Mouse (Mus musculus) forebrain, embryonic 11.5 days (tissue): ENCODE data around the gene Camk1d. TPM values are rescaled to one million over a fixed set of nuclear protein-coding genes. Genes with fewer than 3 reads are reported as not detected.
"Not testable (repeated sequence)": the region's sequence is repeated elsewhere in the genome, so short reads cannot be mapped to it uniquely, and the experiment has no call there.

ENCODE experiments used
- ATAC-seq: fragments of 200-750 bp; cut with Nextera tagmentation; replicated peaks from 2 replicates; pipeline ENCODE4 v1.8.0; 2017; ENCODE audit warnings: moderate TSS enrichment; ENCODE audit not compliant: low FRiP score
- DNase-seq: peaks from one replicate; pipeline ENCODE4 v3.0.0-alpha.2; 2017; ENCODE audit warnings: low spot score
- H3K27ac ChIP-seq: fragments of 300-500 bp; sonication (generic); 2 replicates; pipeline ENCODE4 v1.5.1; 2014; ENCODE audit warnings: low read depth, low read length
- H3K27me3 ChIP-seq: fragments of 300-500 bp; sonication (generic); 2 replicates; pipeline ENCODE4 v1.6.1; 2014; ENCODE audit warnings: mild to moderate bottlenecking, low read length, mixed read lengths; ENCODE audit not compliant: control insufficient read depth, insufficient read depth
- H3K36me3 ChIP-seq: fragments of 300-500 bp; sonication (generic); 2 replicates; pipeline ENCODE4 v1.6.1; 2014; ENCODE audit warnings: mild to moderate bottlenecking, low read length, moderate library complexity, mixed read lengths; ENCODE audit not compliant: control insufficient read depth, insufficient read depth
- H3K4me1 ChIP-seq: fragments of 300-500 bp; sonication (generic); replicated peaks from 2 replicates; pipeline ENCODE4 v1.6.1; 2014; ENCODE audit warnings: low read length, mixed read lengths; ENCODE audit not compliant: control insufficient read depth, insufficient read depth
- H3K4me2 ChIP-seq: fragments of 300-500 bp; sonication (generic); 2 replicates; pipeline ENCODE4 v1.6.1; 2014; ENCODE audit warnings: low read depth, mild to moderate bottlenecking, low read length, moderate library complexity, mixed read lengths; ENCODE audit not compliant: severe bottlenecking
- H3K4me3 ChIP-seq: fragments of 300-500 bp; sonication (generic); 2 replicates; pipeline ENCODE4 v1.5.1; 2014; ENCODE audit warnings: low read depth, low read length
- H3K9ac ChIP-seq: fragments of 300-500 bp; sonication (generic); 2 replicates; pipeline ENCODE4 v1.6.1; 2014; ENCODE audit warnings: low read length
- H3K9me3 ChIP-seq: fragments of 300-500 bp; sonication (generic); 2 replicates; pipeline ENCODE4 v1.6.1; 2016; ENCODE audit warnings: low read length, mixed read lengths; ENCODE audit not compliant: control insufficient read depth
- WGBS: fragments of 180-500 bp; shearing (Covaris S2); extraction: QIAGEN DNeasy Blood & Tissue Kit; methylation state at CpG from one replicate; pipeline ENCODE4 v1.1.7; 2014; 5-methylcytosine and 5-hydroxymethylcytosine counted together
- polyA plus RNA-seq: library from polyadenylated mRNA; unstranded; fragments of >200 nt; fragmentation: Nextera tagmentation; extraction: Ambion mirVana; gene quantifications from 2 replicates; pipeline ENCODE4 v1.2.1, GENCODE M21; 2014

Camk1d gene
- polyA plus RNA-seq, 1 experiment from 2014 or later, result 2.2 TPM

DNA sequence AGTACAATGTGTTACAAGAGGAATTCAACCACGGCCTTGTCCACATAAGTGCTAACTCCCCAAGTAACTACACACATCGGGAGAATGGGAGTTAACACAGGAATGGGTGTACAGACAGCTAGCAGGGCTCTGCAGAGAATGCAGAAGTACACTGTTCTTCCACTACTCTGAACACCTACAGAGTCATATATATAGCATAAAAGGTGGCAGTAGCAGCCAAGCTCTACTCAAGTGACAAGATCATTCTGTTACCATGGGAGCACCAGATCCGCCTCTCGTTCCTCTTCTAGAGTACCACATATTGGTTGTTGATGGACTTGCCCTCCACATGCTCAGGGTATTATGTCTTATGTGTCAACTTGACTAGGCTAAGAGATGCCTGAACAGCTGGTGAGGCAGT is 165.4 kb downstream of the Camk1d start:
- Histone ChIP-seq H3K27ac (no peak overlapping the region), H3K9me3 (no peaks in the 10 kb centered on the region), H3K36me3 (no peaks in the 10 kb centered on the region), H3K4me3 (no peak overlapping the region), H3K9ac (no peak overlapping the region), H3K4me1 (no peaks in the 10 kb centered on the region), H3K4me2 (no peak overlapping the region), H3K27me3 (no peaks in the 10 kb centered on the region)
- ATAC-seq, result no peak
- DNase-seq, result no peak
- WGBS, result 94% methylated on average over 4 of the region's 4 CpGs

- Histone ChIP-seq H3K4me2 (no peak overlapping the region), H3K27ac (no peak overlapping the region), H3K4me1 (no peaks in the 10 kb centered on the region), H3K9ac (no peak overlapping the region), H3K4me3 (no peak overlapping the region), H3K27me3 (no peaks in the 10 kb centered on the region), H3K36me3 (no peaks in the 10 kb centered on the region), H3K9me3 (no peaks in the 10 kb centered on the region)
- WGBS, result 87% methylated on average over 3 of the region's 3 CpGs
- ATAC-seq (no peak), DNase-seq (no peak)
Measured at GRCm38 (mm10) chr2:5540870-5541269, 173.4 kb downstream of the Camk1d start.

DNA sequence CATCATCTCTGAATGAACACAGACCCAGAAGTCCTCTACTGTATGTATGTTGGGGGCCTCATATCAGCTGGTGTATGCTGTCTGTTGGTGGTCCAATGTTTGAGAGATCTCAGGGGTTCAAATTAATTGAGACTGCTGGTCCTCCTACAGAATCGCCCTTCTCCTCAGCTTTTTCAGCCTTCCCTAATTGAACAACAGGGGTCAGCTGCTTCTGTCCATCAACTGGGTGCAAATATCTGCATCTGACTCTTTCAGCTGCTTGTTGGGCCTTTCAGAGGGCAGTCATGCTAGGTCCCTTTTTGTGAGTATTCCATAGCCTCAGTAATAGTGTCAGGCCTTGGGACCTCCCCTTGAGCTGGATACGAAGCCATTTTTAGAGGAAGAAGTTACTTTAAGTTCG is 174.4 kb downstream of the Camk1d start:
- H3K9me3 ChIP-seq, H3K27ac ChIP-seq, ATAC-seq, H3K36me3 ChIP-seq, H3K4me3 ChIP-seq, H3K9ac ChIP-seq, H3K4me2 ChIP-seq, H3K4me1 ChIP-seq, DNase-seq, H3K27me3 ChIP-seq: not testable (repeated sequence)
- WGBS, result 62% methylated on average over 3 of the region's 3 CpGs

DNA sequence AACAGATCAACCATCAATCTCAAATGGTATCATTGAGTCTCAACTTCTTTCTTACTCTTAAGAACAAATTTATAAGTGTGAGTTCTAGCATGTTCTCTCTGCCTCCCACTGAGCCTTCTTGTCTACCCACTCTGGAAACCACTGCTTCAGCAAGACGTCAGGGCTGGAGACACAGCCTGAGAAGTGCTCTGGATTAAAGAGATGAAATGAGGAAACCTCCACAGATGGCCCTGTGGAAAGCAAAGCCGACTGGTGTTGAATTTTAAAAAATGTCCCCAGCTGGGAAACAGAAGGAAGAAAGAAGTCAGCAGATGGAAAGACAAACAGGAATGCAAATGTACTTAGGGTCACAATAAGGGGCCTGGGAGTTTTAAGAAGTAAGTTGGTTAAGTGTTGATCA is 180.4 kb downstream of the Camk1d start:
- 74% methylated on average over 2 of the region's 2 CpGs for WGBS

GRCm38 (mm10) chr2:5529992-5530391 is 184.3 kb downstream of the Camk1d start:
- H3K4me3 ChIP-seq, result no peak overlapping the region
- whole genome bisulfite sequencing, result 86% methylated on average over 2 of the region's 2 CpGs
- no peak overlapping the region for H3K27ac ChIP-seq
- H3K27me3 ChIP-seq, result no peaks in the 10 kb centered on the region
- H3K4me1 ChIP-seq, result no peaks in the 10 kb centered on the region
- H3K36me3 ChIP-seq, result no peaks in the 10 kb centered on the region
- ATAC-seq (no peak), DNase-seq (no peak)
- no peak overlapping the region for H3K9ac ChIP-seq
- no peaks in the 10 kb centered on the region for H3K9me3 ChIP-seq
- no peak overlapping the region for H3K4me2 ChIP-seq

More for the DNA sequence above, 180.4 kb downstream of the Camk1d start:
- Histone ChIP-seq H3K27me3 (no peaks in the 10 kb centered on the region), H3K4me1 (no peaks in the 10 kb centered on the region), H3K4me3 (no peak overlapping the region), H3K9ac (no peak overlapping the region), H3K36me3 (no peaks in the 10 kb centered on the region), H3K27ac (no peak overlapping the region), H3K9me3 (no peaks in the 10 kb centered on the region), H3K4me2 (no peak overlapping the region)
- ATAC-seq, result no peak
- DNase-seq, result no peak

DNA sequence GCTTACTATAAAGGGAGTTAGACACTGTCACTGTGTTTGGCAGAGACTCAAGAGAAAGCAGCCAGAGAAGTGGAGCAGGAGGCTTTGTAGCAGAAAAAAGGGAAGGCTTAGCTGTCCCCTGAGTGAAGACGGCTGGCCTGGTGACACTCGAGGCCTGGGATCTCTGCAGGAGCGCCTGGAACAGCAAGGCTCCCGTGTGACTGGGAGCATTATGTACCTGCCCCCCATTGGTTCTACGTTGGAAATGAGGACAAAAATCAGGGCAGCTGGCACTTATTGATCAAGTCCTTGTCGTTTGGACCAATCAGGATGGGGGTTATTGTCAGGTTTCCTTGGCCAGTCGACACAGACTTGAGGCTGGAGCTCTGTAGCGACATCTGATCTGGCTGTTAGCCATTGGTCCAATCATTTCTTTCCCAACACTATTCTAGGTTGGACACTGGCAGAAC is 195.1 kb downstream of the Camk1d start:
- no peaks in the 10 kb centered on the region for H3K9me3 ChIP-seq
- 57% methylated on average over 8 of the region's 8 CpGs for WGBS
- H3K27ac ChIP-seq, result no peak overlapping the region
- H3K9ac ChIP-seq, result no peak overlapping the region
- H3K36me3 ChIP-seq, result no peaks in the 10 kb centered on the region
- DNase-seq (no peak), ATAC-seq (no peak)
- H3K27me3 ChIP-seq, result no peaks in the 10 kb centered on the region
- H3K4me1 ChIP-seq, result no peaks in the 10 kb centered on the region
- no peak overlapping the region for H3K4me2 ChIP-seq
- H3K4me3 ChIP-seq, result no peak overlapping the region

DNA sequence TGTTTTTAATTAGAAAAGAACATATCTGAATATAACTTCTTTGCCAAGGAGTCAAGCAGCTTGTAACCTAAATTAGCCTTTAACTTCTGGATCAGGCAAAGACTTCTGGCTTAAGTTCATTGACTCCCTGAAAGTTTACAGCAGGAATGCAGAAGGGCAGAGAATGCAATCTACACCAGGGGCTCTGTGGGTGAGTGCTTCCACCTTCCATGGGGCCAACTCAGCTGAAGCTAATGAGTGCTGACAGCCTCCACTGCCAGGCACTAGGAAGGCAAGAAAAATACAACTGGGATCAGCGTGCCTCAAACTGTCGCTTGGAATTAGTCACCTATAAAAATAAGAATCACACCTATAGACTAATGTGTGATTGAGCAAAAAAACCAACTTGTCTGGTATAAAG is 199.2 kb downstream of the Camk1d start:
- Histone ChIP-seq H3K27ac (no peak overlapping the region), H3K36me3 (no peaks in the 10 kb centered on the region), H3K9me3 (no peaks in the 10 kb centered on the region), H3K4me1 (no peaks in the 10 kb centered on the region), H3K4me2 (no peak overlapping the region), H3K9ac (no peak overlapping the region), H3K4me3 (no peak overlapping the region), H3K27me3 (no peaks in the 10 kb centered on the region)
- no peak for DNase-seq
- WGBS, result 90% methylated on average over 2 of the region's 2 CpGs
- no peak for ATAC-seq

- Histone ChIP-seq H3K9me3 (no peaks in the 10 kb centered on the region), H3K4me1 (no peaks in the 10 kb centered on the region), H3K4me3 (no peak overlapping the region), H3K36me3 (no peaks in the 10 kb centered on the region), H3K4me2 (no peak overlapping the region), H3K9ac (no peak overlapping the region), H3K27me3 (no peaks in the 10 kb centered on the region), H3K27ac (no peak overlapping the region)
- DNase-seq, result no peak
- no peak for ATAC-seq
- 89% methylated on average over 5 of the region's 5 CpGs for WGBS
Measured at GRCm38 (mm10) chr2:5514095-5514494, 200.2 kb downstream of the Camk1d start.

GRCm38 (mm10) chr2:5513621-5514020 is 200.7 kb downstream of the Camk1d start:
- Histone ChIP-seq H3K9me3 (no peaks in the 10 kb centered on the region), H3K27ac (no peak overlapping the region), H3K9ac (no peak overlapping the region), H3K4me3 (no peak overlapping the region), H3K27me3 (no peaks in the 10 kb centered on the region), H3K4me2 (no peak overlapping the region), H3K4me1 (no peaks in the 10 kb centered on the region), H3K36me3 (no peaks in the 10 kb centered on the region)
- no peak for ATAC-seq
- no peak for DNase-seq
- 89% methylated on average over 2 of the region's 2 CpGs for WGBS
